Mouse (Mus musculus): ENCODE data around the gene Bag5. TPM values are rescaled to one million over a fixed set of nuclear protein-coding genes. Genes with fewer than 3 reads are reported as not detected.
"Not testable (repeated sequence)": the region's sequence is repeated elsewhere in the genome, so short reads cannot be mapped to it uniquely, and the experiment has no call there.

Bag5 gene
- polyA plus RNA-seq, 1 experiment from 2014 or later: 36.2 TPM

- H3K4me3 ChIP-seq: no peak overlapping the region
- H3K4me2 ChIP-seq: peak overlapping the region; percentile 10; the same call in 1 of the 2 replicates
- no peaks in the 10 kb centered on the region for H3K9me3 ChIP-seq (replicated peaks)
- H3K4me1 ChIP-seq (replicated peaks): peaks cover 31% of the 10 kb centered on the region
- 48% methylated on average over 17 of the region's 17 CpGs for WGBS
- H3K27me3 ChIP-seq: no peaks in the 10 kb centered on the region
- H3K36me3 ChIP-seq: no peaks in the 10 kb centered on the region; the same call in 1 of the 2 replicates
- no peak for ATAC-seq (replicated peaks; ENCODE audit: insufficient number of reproducible peaks, insufficient read depth, low FRiP score, low read depth)
- peak overlapping the region; percentile 74 for H3K27ac ChIP-seq
- no peak overlapping the region for H3K9ac ChIP-seq
These were observed 49.6 kb downstream of the Bag5 start for GRCm38 (mm10) chr12:111663228-111664143.

- not testable (repeated sequence) for H3K9me3 ChIP-seq (replicated peaks); H3K36me3 ChIP-seq; H3K27me3 ChIP-seq; H3K27ac ChIP-seq; H3K9ac ChIP-seq; H3K4me3 ChIP-seq; H3K4me2 ChIP-seq; ATAC-seq (replicated peaks; ENCODE audit: insufficient number of reproducible peaks, insufficient read depth, low FRiP score, low read depth)
- WGBS: 98% methylated on average over 11 of the region's 11 CpGs
- H3K4me1 ChIP-seq (replicated peaks): peaks cover 28% of the 10 kb centered on the region
These were observed 51.5 kb downstream of the Bag5 start for GRCm38 (mm10) chr12:111661554-111661953.

- Histone ChIP-seq H3K36me3 (peaks cover 9% of the 10 kb centered on the region), H3K9ac (no peak overlapping the region), H3K4me3 (no peak overlapping the region), H3K4me2 (no peak overlapping the region), H3K27me3 (no peaks in the 10 kb centered on the region), H3K9me3 (replicated peaks) (no peaks in the 10 kb centered on the region), H3K4me1 (replicated peaks) (peaks cover 19% of the 10 kb centered on the region), H3K27ac (no peak overlapping the region)
- ATAC-seq (replicated peaks; ENCODE audit: insufficient number of reproducible peaks, insufficient read depth, low FRiP score, low read depth): no peak
- 92% methylated on average over 1 of the region's 1 CpGs for WGBS
These were observed 52.4 kb downstream of the Bag5 start for GRCm38 (mm10) chr12:111660628-111661027.

Other genes starting within 250 kb of the Bag5 start
- gene Gm266, start 227.4 kb downstream of the Bag5 start, polyA plus RNA-seq (2015; fragmentation: Nextera tagmentation; extraction: Ambion mirVana): 2.0 and 5.2 TPM in 2 replicates
- gene Eif5, start 175.2 kb downstream of the Bag5 start, polyA plus RNA-seq (2015; fragmentation: Nextera tagmentation; extraction: Ambion mirVana): 372 and 404 TPM in 2 replicates
- gene Mark3, start 138.7 kb downstream of the Bag5 start, polyA plus RNA-seq (2015; fragmentation: Nextera tagmentation; extraction: Ambion mirVana): 25.8 and 30.4 TPM in 2 replicates
- gene Ckb, start 40.9 kb downstream of the Bag5 start, polyA plus RNA-seq (2015; fragmentation: Nextera tagmentation; extraction: Ambion mirVana): 315 and 319 TPM in 2 replicates
- gene Trmt61a, start 35.2 kb downstream of the Bag5 start, polyA plus RNA-seq (2015; fragmentation: Nextera tagmentation; extraction: Ambion mirVana): 6.1 and 9.0 TPM in 2 replicates
- 41.3 and 41.5 TPM in 2 replicates for gene Apopt1, start within 50 bp of the Bag5 start, polyA plus RNA-seq (2015; fragmentation: Nextera tagmentation; extraction: Ambion mirVana)
- 105 and 126 TPM in 2 replicates for gene Klc1, start 45.6 kb upstream of the Bag5 start, polyA plus RNA-seq (2015; fragmentation: Nextera tagmentation; extraction: Ambion mirVana)
- gene Xrcc3, start 100.6 kb upstream of the Bag5 start, polyA plus RNA-seq (2015; fragmentation: Nextera tagmentation; extraction: Ambion mirVana): 3.8 and 7.8 TPM in 2 replicates
- gene Zfyve21, start 100.9 kb upstream of the Bag5 start, polyA plus RNA-seq (2015; fragmentation: Nextera tagmentation; extraction: Ambion mirVana): 86.6 and 99.9 TPM in 2 replicates
- 11.1 and 15.3 TPM in 2 replicates for gene Ppp1r13b, start 194.9 kb upstream of the Bag5 start, polyA plus RNA-seq (2015; fragmentation: Nextera tagmentation; extraction: Ambion mirVana)